Mouse (Mus musculus): ENCODE measurements around the gene Gfpt1.

GRCm38 (mm10) chr6:87085026-87085425, 42.4 kb downstream of the Gfpt1 start:
- TF ChIP-seq E2F4 (IDR thresholded peaks at IDR 0.05; ENCODE audit: insufficient read depth): no peak
- no peak for TF ChIP-seq POLR2A (IDR thresholded peaks at IDR 0.05; ENCODE audit: insufficient read length, low read depth)
- no peak for TF ChIP-seq MYOG (IDR thresholded peaks at IDR 0.05; ENCODE audit: control insufficient read depth in 1 of 3, insufficient read depth in 1 of 3, insufficient read length in 2 of 3, low read depth in 2 of 3)
- no peak for TF ChIP-seq USF1 (IDR thresholded peaks at IDR 0.05; ENCODE audit: low read depth)
- no peak for TF ChIP-seq CEBPB (IDR thresholded peaks at IDR 0.05; ENCODE audit: insufficient read depth, poor library complexity, severe bottlenecking)
- no peak for TF ChIP-seq POLR2AphosphoS2 (IDR thresholded peaks at IDR 0.05; ENCODE audit: insufficient read length, low read depth)

Data from myocyte (in vitro differentiated cells).